Mouse (Mus musculus) thymus, adult 2 months (tissue): ENCODE data around the gene Tmem63c.

Source experiments
- CTCF ChIP-seq: fragments of 200-500 bp; IDR thresholded peaks from 2 replicates; pipeline ENCODE4 v1.5.1; 2012; ENCODE audit warnings: mild to moderate bottlenecking, control low read depth, low read length, moderate library complexity, borderline replicate concordance; ENCODE audit not compliant: control insufficient read depth, poor library complexity, insufficient read depth; ENCODE audit errors: extremely low read depth
- POLR2A ChIP-seq: fragments of 200-500 bp; IDR thresholded peaks from 2 replicates; pipeline ENCODE4 v1.6.1; 2012; ENCODE audit warnings: mild to moderate bottlenecking, low read length, control low read depth, moderate library complexity; ENCODE audit not compliant: control insufficient read depth, poor library complexity, insufficient read depth; ENCODE audit errors: extremely low read depth

GRCm38 (mm10) chr12:86984194-86984555, 37.0 kb upstream of the Tmem63c start:
- TF ChIP-seq POLR2A (no peak), CTCF (no peak)
